Mouse (Mus musculus) adipose tissue, adult 10 weeks (tissue): Measurements from ENCODE around the gene Polr2i. TPM values are rescaled to one million over a fixed set of nuclear protein-coding genes. Genes with fewer than 3 reads are reported as not detected.

ENCODE experiments used
- polyA plus RNA-seq: library from polyadenylated mRNA; stranded (reverse); fragments of 350-450 nt; fragmentation: Illumina TruSeq; extraction: RNeasy Lipid Tissue Mini Kit (QIAGEN cat#74804); gene quantifications from one replicate; pipeline ENCODE4 v1.2.3, GENCODE M21; 2014; ENCODE audit warnings: low read depth, low replicate concordance

Polr2i gene
- polyA plus RNA-seq, result 55.6 TPM

DNA sequence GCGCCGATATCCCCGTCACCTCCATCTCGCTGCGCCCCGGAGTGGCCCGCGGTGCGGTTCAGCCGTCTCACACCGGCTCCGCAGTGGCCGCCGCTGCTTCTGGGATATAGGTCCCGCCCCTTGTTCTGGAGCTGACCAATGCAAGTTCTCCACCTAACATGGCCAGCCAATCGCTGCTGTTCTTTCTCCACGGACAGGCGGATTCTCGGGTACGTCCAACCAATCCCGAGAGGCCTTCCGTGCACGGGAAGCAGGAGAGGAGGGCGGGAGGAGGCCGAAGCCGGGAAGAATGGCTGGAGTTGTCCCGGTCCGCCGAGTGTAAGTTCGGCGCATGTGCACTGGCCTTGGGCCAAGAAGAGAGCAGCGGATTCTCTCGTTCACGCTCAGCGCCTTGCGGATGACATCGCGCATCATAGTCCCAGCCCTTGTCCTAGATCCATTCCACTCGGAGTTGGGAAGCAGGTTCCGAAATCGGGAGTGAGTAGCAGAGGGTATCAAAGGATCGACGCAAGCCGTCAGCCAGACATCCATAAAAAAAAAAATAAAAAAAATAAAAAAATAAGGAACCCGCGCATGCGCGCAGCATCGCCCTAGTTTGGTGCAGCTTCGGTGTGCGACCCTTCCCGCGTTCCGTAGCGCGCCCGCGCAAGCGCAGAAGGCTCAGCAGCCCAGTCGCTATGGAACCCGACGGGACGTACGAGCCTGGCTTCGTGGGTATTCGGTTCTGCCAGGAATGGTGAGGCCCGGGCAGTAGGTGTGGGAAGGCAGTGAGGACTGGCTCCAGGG is at the start of gene Polr2i, which contains the start of gene Tbcb:
Gene Polr2i, plus strand, starts transcription at position 280 of the 786 bp plus-strand sequence.
Gene Tbcb, minus strand, starts transcription at position 604 of the 786 bp plus-strand sequence.

GRCm38 (mm10) chr7:30183879-30184289 is 47.9 kb upstream of the Polr2i start, which contains the start of gene Cox7a1:
Cox7a1 (plus strand) TSS chr7:30184144.

GRCm38 (mm10) chr7:30198481-30198971 is 33.2 kb upstream of the Polr2i start, which contains the start of gene Capns1:
Capns1 (minus strand) TSS chr7:30198811.

DNA sequence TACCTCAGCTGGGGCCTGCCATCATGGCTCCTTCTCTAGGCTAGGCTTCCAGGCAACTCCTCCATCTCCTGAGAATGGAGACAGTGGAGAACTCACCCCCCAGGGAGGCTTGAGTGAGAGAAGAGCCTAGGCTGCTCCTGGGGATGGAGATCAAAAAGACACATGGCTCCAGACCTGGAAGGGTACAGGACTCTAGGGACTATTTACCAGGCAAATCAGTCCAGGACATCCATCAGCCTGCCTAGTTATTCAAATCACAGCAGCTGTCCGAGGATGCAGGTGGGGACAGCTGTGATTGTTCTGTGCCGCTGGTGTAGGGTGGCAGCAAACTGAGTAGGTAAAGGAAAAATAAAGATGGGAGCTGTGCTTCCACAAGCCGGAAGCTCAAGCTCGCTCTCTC is 3.9 kb downstream of the Polr2i start, which contains the start of gene Ovol3:
Gene Ovol3, minus strand, starts transcription at position 101 of the 400 bp plus-strand sequence.

DNA sequence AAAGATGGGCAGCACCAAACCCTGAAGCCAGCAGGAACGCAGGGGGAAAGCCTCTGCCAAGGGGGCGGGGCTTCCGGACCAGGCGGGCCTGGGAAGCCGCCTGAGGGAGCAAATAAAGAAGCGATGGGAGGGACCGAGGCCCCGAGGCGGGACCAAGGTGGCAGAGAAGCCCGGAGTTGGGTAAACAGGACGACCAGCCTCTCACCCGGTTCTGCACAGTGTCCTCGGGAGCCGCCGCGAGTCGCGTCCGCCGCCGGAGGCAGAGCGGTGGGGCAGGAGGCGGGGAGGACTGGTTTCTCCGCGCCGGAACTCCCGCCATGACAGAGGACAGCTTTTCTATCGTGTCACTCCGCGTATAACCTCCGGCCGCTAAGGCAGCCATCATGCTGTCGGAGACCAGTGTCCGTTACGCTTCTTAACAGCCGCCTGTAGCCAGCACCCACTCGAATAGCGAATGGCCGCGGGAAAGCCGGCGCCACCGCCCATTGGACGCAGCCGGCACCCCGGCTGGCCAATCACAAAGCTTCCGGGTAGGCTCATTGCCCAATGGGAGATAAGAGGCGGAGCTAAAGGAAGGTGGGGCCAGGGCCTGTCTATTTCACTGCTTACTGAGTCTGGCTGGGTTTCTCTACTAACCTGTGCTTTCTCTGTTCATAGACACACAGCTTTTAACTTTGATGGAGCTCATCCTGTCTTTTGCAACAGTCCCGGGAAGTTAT is 48.4 kb downstream of the Polr2i start, which contains the start of the genes Thap8 and Wdr62:
Gene Thap8, plus strand, starts transcription at position 144 of the 719 bp plus-strand sequence.
Gene Wdr62, minus strand, starts transcription at position 469 of the 719 bp plus-strand sequence.

Other genes starting within 250 kb of the Polr2i start
- 4.4 TPM for gene Zfp568, start 248.0 kb upstream of the Polr2i start, polyA plus RNA-seq
- gene Zfp14, start 180.6 kb upstream of the Polr2i start, polyA plus RNA-seq, result 4.8 TPM
- gene Zfp82, start 159.0 kb upstream of the Polr2i start, polyA plus RNA-seq, result 0.60 TPM
- gene Gm26920, start 141.5 kb upstream of the Polr2i start, polyA plus RNA-seq, result 2.0 TPM
- gene Zfp566, start 141.4 kb upstream of the Polr2i start, polyA plus RNA-seq, result 4.6 TPM
- 33.9 TPM for gene Zfp260, start 137.2 kb upstream of the Polr2i start, polyA plus RNA-seq
- gene Zfp382, start 110.0 kb upstream of the Polr2i start, polyA plus RNA-seq, result 0.92 TPM
- 33.8 TPM for gene Zfp146, start 62.2 kb upstream of the Polr2i start, polyA plus RNA-seq
- gene Cox7a1, start 47.8 kb upstream of the Polr2i start, polyA plus RNA-seq, result 10.2 TPM
- 381 TPM for gene Capns1, start 33.1 kb upstream of the Polr2i start, polyA plus RNA-seq
- gene Tbcb, start 324 bp downstream of the Polr2i start, polyA plus RNA-seq, result 75.0 TPM
- not detected for gene Ovol3, start 3.8 kb downstream of the Polr2i start, polyA plus RNA-seq
- gene Thap8, start 48.1 kb downstream of the Polr2i start, polyA plus RNA-seq, result 1.5 TPM
- gene Wdr62, start 48.5 kb downstream of the Polr2i start, polyA plus RNA-seq, result 18.1 TPM
- gene Clip3, start 59.8 kb downstream of the Polr2i start, polyA plus RNA-seq, result 12.2 TPM
- gene Alkbh6, start 76.8 kb downstream of the Polr2i start, polyA plus RNA-seq, result 44.2 TPM
- 5.0 TPM for gene Syne4, start 82.9 kb downstream of the Polr2i start, polyA plus RNA-seq
- gene E130208F15Rik, start 89.8 kb downstream of the Polr2i start, polyA plus RNA-seq, result 1.2 TPM
- 9.0 TPM for gene Sdhaf1, start 91.9 kb downstream of the Polr2i start, polyA plus RNA-seq
- 1.7 TPM for gene Lrfn3, start 130.8 kb downstream of the Polr2i start, polyA plus RNA-seq
- 114 TPM for gene Tyrobp, start 181.8 kb downstream of the Polr2i start, polyA plus RNA-seq
- 4.5 TPM for gene Hcst, start 187.9 kb downstream of the Polr2i start, polyA plus RNA-seq
- 1.9 TPM for gene Nfkbid, start 189.8 kb downstream of the Polr2i start, polyA plus RNA-seq
- 2.8 TPM for gene Aplp1, start 213.6 kb downstream of the Polr2i start, polyA plus RNA-seq
- not detected for gene Kirrel2, start 225.7 kb downstream of the Polr2i start, polyA plus RNA-seq
- gene Nphs1, start 226.4 kb downstream of the Polr2i start, polyA plus RNA-seq, result not detected